Mouse (Mus musculus): ENCODE measurements around the gene Txlnb. TPM values are rescaled to one million over a fixed set of nuclear protein-coding genes. Genes with fewer than 3 reads are reported as not detected.

The Txlnb gene
- polyA plus RNA-seq, 1 experiment from 2014 or later, result 0.28 TPM

DNA sequence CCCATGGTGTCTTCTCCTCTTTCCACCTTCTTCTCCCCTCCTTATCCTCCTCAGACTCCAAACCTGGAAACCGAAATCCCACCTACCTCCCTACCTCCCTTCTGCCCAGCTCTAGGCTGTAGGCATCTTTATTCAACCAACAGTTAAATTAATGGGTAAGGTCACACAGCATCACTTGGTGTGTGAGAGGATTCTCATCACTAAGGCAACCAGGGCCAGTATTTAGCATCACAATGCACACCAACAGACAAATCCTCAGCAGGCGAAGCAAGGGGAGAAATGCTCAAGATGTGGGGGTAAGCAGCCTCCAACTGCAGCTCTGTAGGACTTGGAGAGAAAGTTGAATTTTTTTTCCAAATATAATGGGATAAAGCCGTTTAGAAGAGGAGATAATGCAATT, 35.0 kb downstream of the Txlnb start:
- no peak for ATAC-seq
- H3K27ac ChIP-seq, result no peak overlapping the region
- no peaks in the 10 kb centered on the region for H3K4me1 ChIP-seq (replicated peaks)
- H3K9me3 ChIP-seq, result no peaks in the 10 kb centered on the region
- no peak overlapping the region for H3K4me2 ChIP-seq (replicated peaks)
- no peaks in the 10 kb centered on the region for H3K36me3 ChIP-seq
- WGBS, result 73% methylated on average over 3 of the region's 3 CpGs
- H3K27me3 ChIP-seq (replicated peaks), result no peaks in the 10 kb centered on the region
- H3K4me3 ChIP-seq (replicated peaks), result no peak overlapping the region
- H3K9ac ChIP-seq, result no peak overlapping the region

- H3K9me3 ChIP-seq, result no peaks in the 10 kb centered on the region
- no peak for ATAC-seq
- no peak overlapping the region for H3K4me2 ChIP-seq (replicated peaks)
- no peaks in the 10 kb centered on the region for H3K27me3 ChIP-seq (replicated peaks)
- no peak overlapping the region for H3K4me3 ChIP-seq (replicated peaks)
- WGBS, result 81% methylated on average over 6 of the region's 6 CpGs
- H3K9ac ChIP-seq, result no peak overlapping the region
- no peaks in the 10 kb centered on the region for H3K36me3 ChIP-seq
- no peak overlapping the region for H3K27ac ChIP-seq
- no peaks in the 10 kb centered on the region for H3K4me1 ChIP-seq (replicated peaks)
Measured at GRCm38 (mm10) chr10:17835031-17835430, 39.0 kb downstream of the Txlnb start.

DNA sequence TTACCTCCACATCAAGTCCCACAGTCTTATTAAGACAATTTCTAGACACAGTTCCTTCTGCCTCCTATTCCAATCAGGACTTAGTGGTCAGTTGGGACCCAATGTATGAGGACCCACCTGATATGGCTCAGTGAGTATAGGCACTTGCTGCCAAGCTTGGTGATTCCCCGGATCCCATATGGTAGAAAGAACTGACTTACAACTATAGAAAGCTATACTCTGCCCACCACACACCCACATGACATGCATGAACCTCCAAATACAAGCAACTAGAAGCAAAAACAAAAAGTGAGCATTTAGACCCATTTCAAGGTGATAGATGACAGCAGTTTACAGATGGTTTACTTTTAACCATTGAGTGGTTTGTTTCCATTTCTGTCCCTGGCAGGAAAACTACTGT, 40.2 kb downstream of the Txlnb start:
- Histone ChIP-seq H3K9ac (no peak overlapping the region), H3K4me3 (replicated peaks) (no peak overlapping the region), H3K4me2 (replicated peaks) (no peak overlapping the region), H3K4me1 (replicated peaks) (no peaks in the 10 kb centered on the region), H3K9me3 (no peaks in the 10 kb centered on the region), H3K27ac (no peak overlapping the region), H3K27me3 (replicated peaks) (no peaks in the 10 kb centered on the region), H3K36me3 (no peaks in the 10 kb centered on the region)
- ATAC-seq, result no peak
- 95% methylated on average over 1 of the region's 1 CpGs for WGBS

DNA sequence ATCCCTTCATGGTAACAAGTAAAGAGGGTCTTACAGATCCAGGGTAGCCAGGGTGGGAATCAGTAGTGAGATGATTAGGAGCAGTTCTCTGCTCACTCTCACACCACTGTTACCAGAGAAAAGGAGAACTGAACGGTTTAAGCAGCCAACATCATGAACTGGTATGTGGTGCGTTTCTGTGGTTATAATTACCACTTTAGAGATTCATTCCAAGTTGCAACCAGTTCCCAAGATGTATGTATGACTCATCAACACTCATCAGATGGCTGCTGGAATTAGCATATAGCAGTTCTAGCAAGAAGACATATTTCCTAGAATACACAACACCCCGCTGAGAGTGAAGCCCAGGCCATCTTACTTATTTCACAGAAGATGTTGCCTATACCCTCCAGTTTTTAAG, 46.0 kb downstream of the Txlnb start:
- 88% methylated on average over 3 of the region's 3 CpGs for WGBS
- H3K9ac ChIP-seq, result no peak overlapping the region
- no peak for ATAC-seq
- no peaks in the 10 kb centered on the region for H3K4me1 ChIP-seq (replicated peaks)
- H3K27me3 ChIP-seq (replicated peaks), result no peaks in the 10 kb centered on the region
- no peaks in the 10 kb centered on the region for H3K9me3 ChIP-seq
- no peak overlapping the region for H3K4me2 ChIP-seq (replicated peaks)
- H3K4me3 ChIP-seq (replicated peaks), result no peak overlapping the region
- H3K36me3 ChIP-seq, result no peaks in the 10 kb centered on the region
- no peak overlapping the region for H3K27ac ChIP-seq

- Histone ChIP-seq H3K27ac (no peak overlapping the region), H3K4me3 (replicated peaks) (no peak overlapping the region), H3K4me1 (replicated peaks) (no peaks in the 10 kb centered on the region), H3K9me3 (no peaks in the 10 kb centered on the region), H3K4me2 (replicated peaks) (no peak overlapping the region), H3K9ac (no peak overlapping the region), H3K27me3 (replicated peaks) (no peaks in the 10 kb centered on the region), H3K36me3 (no peaks in the 10 kb centered on the region)
- WGBS, result 44% methylated on average over 4 of the region's 4 CpGs
- no peak for ATAC-seq
Measured at GRCm38 (mm10) chr10:17844781-17845537, 48.9 kb downstream of the Txlnb start.

GRCm38 (mm10) chr10:17857647-17858261, 61.7 kb downstream of the Txlnb start:
- 85% methylated on average over 9 of the region's 9 CpGs for WGBS
- no peaks in the 10 kb centered on the region for H3K27me3 ChIP-seq (replicated peaks)

GRCm38 (mm10) chr10:17860701-17861480, 64.9 kb downstream of the Txlnb start:
- no peak overlapping the region for H3K4me3 ChIP-seq (replicated peaks)
- no peak overlapping the region for H3K9ac ChIP-seq
- no peak overlapping the region for H3K27ac ChIP-seq
- WGBS, result 70% methylated on average over 6 of the region's 6 CpGs
- no peaks in the 10 kb centered on the region for H3K9me3 ChIP-seq
- H3K4me2 ChIP-seq (replicated peaks), result no peak overlapping the region
- no peak for ATAC-seq
- H3K27me3 ChIP-seq (replicated peaks), result no peaks in the 10 kb centered on the region
- no peaks in the 10 kb centered on the region for H3K36me3 ChIP-seq
- H3K4me1 ChIP-seq (replicated peaks), result no peaks in the 10 kb centered on the region

More at GRCm38 (mm10) chr10:17857647-17858261, 61.7 kb downstream of the Txlnb start:
- H3K4me2 ChIP-seq (replicated peaks), result no peak overlapping the region
- H3K36me3 ChIP-seq, result no peaks in the 10 kb centered on the region
- no peaks in the 10 kb centered on the region for H3K9me3 ChIP-seq
- H3K4me1 ChIP-seq (replicated peaks), result no peaks in the 10 kb centered on the region
- no peak for ATAC-seq
- no peak overlapping the region for H3K4me3 ChIP-seq (replicated peaks)
- H3K9ac ChIP-seq, result no peak overlapping the region
- H3K27ac ChIP-seq, result no peak overlapping the region

DNA sequence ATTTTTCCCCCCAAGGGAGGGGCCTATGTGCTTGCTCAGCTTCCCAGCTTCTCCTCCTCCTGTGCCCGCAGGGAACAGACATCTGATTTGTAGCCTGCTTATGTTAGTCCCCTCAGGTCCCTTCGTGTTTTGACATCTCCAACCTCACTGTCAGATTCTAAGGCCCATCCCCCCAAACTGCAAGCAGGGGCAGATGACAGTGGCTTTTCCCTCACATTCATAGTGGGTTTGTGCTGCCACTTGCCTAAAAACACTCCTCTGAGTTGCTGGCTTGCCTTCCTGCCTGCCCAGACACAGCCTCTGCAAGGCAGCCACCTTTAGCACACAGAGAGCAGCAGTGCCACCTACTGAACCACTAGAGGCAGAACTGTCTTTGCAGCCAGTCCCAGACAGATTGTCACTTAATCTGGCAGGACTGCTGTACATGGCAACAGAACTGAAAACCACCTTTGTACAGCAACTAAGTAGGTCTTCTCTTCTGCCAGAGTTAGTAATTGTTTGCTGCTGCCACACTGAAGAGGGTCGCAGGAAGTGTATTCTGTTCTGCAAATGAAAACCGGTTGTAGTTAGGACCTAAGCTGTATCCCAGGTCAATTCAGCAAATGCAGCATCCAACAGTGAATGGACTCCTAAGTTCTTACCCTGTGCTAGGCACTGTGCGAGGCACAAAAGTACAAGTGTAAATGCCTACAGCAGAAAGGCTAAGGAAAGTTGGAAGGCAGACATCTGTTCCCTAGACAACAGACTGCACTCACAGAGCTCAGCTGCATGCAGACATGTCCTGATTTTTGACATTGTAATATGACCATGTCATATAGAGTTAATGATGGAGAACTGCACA, 74.0 kb downstream of the Txlnb start:
- H3K4me2 ChIP-seq (replicated peaks), result no peak overlapping the region
- H3K36me3 ChIP-seq, result no peaks in the 10 kb centered on the region
- H3K4me1 ChIP-seq (replicated peaks), result no peaks in the 10 kb centered on the region
- no peak overlapping the region for H3K9ac ChIP-seq
- 36% methylated on average over 5 of the region's 5 CpGs for WGBS
- H3K9me3 ChIP-seq, result no peaks in the 10 kb centered on the region
- H3K27me3 ChIP-seq (replicated peaks), result no peaks in the 10 kb centered on the region
- H3K4me3 ChIP-seq (replicated peaks), result no peak overlapping the region
- peak; percentile 89 for ATAC-seq
- no peak overlapping the region for H3K27ac ChIP-seq

- WGBS, result 39% methylated on average over 8 of the region's 8 CpGs
- Histone ChIP-seq H3K9me3 (no peaks in the 10 kb centered on the region), H3K4me2 (replicated peaks) (no peak overlapping the region), H3K27me3 (replicated peaks) (no peaks in the 10 kb centered on the region), H3K27ac (no peak overlapping the region), H3K9ac (no peak overlapping the region), H3K36me3 (no peaks in the 10 kb centered on the region), H3K4me1 (replicated peaks) (no peaks in the 10 kb centered on the region), H3K4me3 (replicated peaks) (no peak overlapping the region)
- no peak for ATAC-seq
Measured at GRCm38 (mm10) chr10:17878002-17878919, 82.2 kb downstream of the Txlnb start.

- no peaks in the 10 kb centered on the region for H3K4me1 ChIP-seq (replicated peaks)
Measured at GRCm38 (mm10) chr10:17880038-17880437, 84.0 kb downstream of the Txlnb start.

GRCm38 (mm10) chr10:17880724-17881123, 84.7 kb downstream of the Txlnb start:
- H3K4me2 ChIP-seq (replicated peaks), result no peak overlapping the region
- ATAC-seq, result no peak
- H3K36me3 ChIP-seq, result no peaks in the 10 kb centered on the region
- no peak overlapping the region for H3K9ac ChIP-seq
- 74% methylated on average over 2 of the region's 2 CpGs for WGBS
- no peak overlapping the region for H3K27ac ChIP-seq
- no peak overlapping the region for H3K4me3 ChIP-seq (replicated peaks)
- H3K9me3 ChIP-seq, result no peaks in the 10 kb centered on the region
- H3K4me1 ChIP-seq (replicated peaks), result no peaks in the 10 kb centered on the region
- H3K27me3 ChIP-seq (replicated peaks), result no peaks in the 10 kb centered on the region

More at GRCm38 (mm10) chr10:17880038-17880437, 84.0 kb downstream of the Txlnb start:
- no peak overlapping the region for H3K4me3 ChIP-seq (replicated peaks)
- H3K27me3 ChIP-seq (replicated peaks), result no peaks in the 10 kb centered on the region
- H3K4me2 ChIP-seq (replicated peaks), result no peak overlapping the region
- 88% methylated on average over 3 of the region's 3 CpGs for WGBS
- no peaks in the 10 kb centered on the region for H3K36me3 ChIP-seq
- ATAC-seq, result no peak
- no peak overlapping the region for H3K9ac ChIP-seq
- H3K27ac ChIP-seq, result no peak overlapping the region
- H3K9me3 ChIP-seq, result no peaks in the 10 kb centered on the region
